Mouse (Mus musculus) neural tube, embryonic 14.5 days (tissue): ENCODE data around the gene Hbp1. TPM values are rescaled to one million over a fixed set of nuclear protein-coding genes. Genes with fewer than 3 reads are reported as not detected.

Source experiments
- ATAC-seq: fragments of 200-750 bp; cut with Nextera tagmentation; 2 replicates; pipeline ENCODE4 v1.8.0; 2017; ENCODE audit warnings: low read depth, mild to moderate bottlenecking, moderate TSS enrichment, moderate library complexity
- H3K27ac ChIP-seq: fragments of 300-500 bp; sonication (generic); 2 replicates; pipeline ENCODE4 v1.5.1; 2014; ENCODE audit warnings: low read depth, mild to moderate bottlenecking, control low read depth, low read length, moderate library complexity, mixed read lengths
- H3K27me3 ChIP-seq: fragments of 300-500 bp; sonication (generic); 2 replicates; pipeline ENCODE4 v1.6.1; 2014; ENCODE audit warnings: low read length; ENCODE audit not compliant: control insufficient read depth, insufficient read depth
- H3K36me3 ChIP-seq: fragments of 300-500 bp; sonication (generic); 2 replicates; pipeline ENCODE4 v1.6.1; 2014; ENCODE audit warnings: low read length, mixed read lengths; ENCODE audit not compliant: control insufficient read depth, insufficient read depth
- H3K4me1 ChIP-seq: fragments of 300-500 bp; sonication (generic); 2 replicates; pipeline ENCODE4 v1.6.1; 2014; ENCODE audit warnings: low read length; ENCODE audit not compliant: control insufficient read depth, insufficient read depth
- H3K4me2 ChIP-seq: fragments of 300-500 bp; sonication (generic); 2 replicates; pipeline ENCODE4 v1.6.1; 2014; ENCODE audit warnings: mild to moderate bottlenecking, low read depth, low read length, control low read depth
- H3K4me3 ChIP-seq: fragments of 300-500 bp; sonication (generic); 2 replicates; pipeline ENCODE4 v1.5.1; 2014; ENCODE audit warnings: low read depth, low read length, control low read depth, mixed read lengths
- H3K9ac ChIP-seq: fragments of 300-500 bp; sonication (generic); replicated peaks from 2 replicates; pipeline ENCODE4 v1.6.1; 2014; ENCODE audit warnings: low read depth, mild to moderate bottlenecking, control low read depth, low read length, mixed read lengths
- H3K9me3 ChIP-seq: fragments of 300-500 bp; sonication (generic); 2 replicates; pipeline ENCODE4 v1.6.1; 2016; ENCODE audit warnings: low read length; ENCODE audit not compliant: control insufficient read depth
- WGBS: fragments of 180-500 bp; shearing (Covaris S2); extraction: QIAGEN DNeasy Blood & Tissue Kit; methylation state at CpG from one replicate; pipeline ENCODE4 v1.1.7; 2014; 5-methylcytosine and 5-hydroxymethylcytosine counted together
- polyA plus RNA-seq: library from polyadenylated mRNA; unstranded; fragments of >200 nt; fragmentation: Nextera tagmentation; extraction: Ambion mirVana; gene quantifications from 2 replicates; pipeline ENCODE4 v1.2.1, GENCODE M21; 2014

The Hbp1 gene
- polyA plus RNA-seq, 1 experiment from 2014 or later, result 47.4 TPM

DNA sequence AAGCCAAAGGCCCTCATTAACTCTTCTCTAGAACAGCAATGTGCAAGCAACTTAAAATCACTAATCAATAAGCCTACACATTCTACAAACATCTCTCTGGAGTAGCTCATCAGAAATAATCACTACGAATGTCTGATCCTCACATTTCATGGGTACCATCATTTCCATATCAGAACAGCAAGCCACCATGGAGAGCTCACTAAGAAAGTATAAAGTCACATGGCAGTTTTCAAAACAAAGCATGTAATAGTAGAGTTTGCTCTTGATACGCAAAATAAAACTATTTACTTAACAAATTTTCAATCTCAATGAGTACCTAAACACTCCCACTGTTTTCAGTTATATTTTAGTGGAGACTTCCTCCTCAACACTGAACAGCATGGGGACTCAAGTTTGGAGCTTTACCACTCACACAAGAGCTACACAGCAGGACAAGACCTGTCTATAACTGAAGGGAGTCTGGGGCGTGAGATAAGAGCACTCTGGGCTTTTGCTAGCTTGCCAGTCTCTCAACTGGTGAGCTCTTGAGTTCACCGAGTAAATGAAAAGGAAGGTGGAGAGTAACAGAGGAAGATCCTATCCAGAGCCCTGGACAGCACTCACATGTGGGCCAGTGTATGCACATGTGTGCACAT is 7.2 kb downstream of the Hbp1 start:
- no peak for ATAC-seq
- Histone ChIP-seq H3K27ac (no peak overlapping the region), H3K4me1 (no peaks in the 10 kb centered on the region), H3K9ac (no peak overlapping the region), H3K4me3 (no peak overlapping the region), H3K36me3 (peaks cover 10% of the 10 kb centered on the region), H3K27me3 (no peaks in the 10 kb centered on the region), H3K9me3 (no peaks in the 10 kb centered on the region), H3K4me2 (no peak overlapping the region)
- 94% methylated on average over 4 of the region's 4 CpGs for WGBS

DNA sequence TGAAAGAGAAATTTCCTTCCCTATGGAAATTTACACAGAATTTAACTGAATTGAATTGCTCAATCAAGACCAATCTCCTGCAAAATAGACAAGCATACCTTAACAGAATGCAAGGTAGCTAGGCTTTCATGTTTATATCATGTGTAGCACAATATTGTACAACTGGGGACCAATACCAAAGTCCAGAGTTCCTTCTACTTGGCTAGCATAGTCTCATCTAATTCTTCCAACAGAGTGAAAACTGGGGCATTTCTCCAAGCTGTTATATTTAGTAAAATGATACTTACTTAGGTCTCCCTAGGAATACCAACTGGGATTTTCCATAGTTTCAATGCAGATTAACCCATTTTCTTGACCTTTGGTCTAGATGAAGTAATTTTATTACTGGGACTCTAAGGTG is 11.3 kb downstream of the Hbp1 start:
- no peaks in the 10 kb centered on the region for H3K4me1 ChIP-seq
- H3K36me3 ChIP-seq, result peaks cover 25% of the 10 kb centered on the region

DNA sequence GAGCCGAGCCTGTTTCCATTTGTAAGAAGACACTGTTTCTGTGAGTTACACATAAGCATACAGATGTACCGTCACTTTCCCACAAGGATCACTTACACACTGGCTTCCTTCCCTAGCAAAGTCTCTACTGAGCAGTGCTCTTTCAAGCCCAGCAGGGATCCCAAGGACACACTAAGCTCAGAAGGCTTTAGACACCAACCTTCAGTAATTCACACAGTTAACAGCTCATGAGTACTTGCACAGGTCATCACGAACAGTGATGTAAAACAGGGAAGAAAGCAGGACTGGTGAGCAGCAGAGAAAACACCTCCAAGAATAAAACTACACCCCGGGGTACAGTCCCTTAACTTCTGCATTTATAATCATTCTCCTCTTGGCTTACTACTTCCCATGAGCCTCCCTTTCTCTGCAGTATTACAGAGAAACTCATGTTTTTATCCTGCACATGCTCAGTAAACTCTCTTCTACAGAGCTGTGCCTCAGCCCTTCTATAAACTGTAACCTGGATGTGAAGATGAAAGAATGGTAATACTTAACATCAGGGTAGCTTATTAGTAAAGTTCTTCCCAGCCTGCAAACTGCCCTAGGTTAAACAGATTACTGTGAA is 11.8 kb downstream of the Hbp1 start:
- no peak for ATAC-seq
- no peaks in the 10 kb centered on the region for H3K4me1 ChIP-seq

More for the DNA sequence above, 11.3 kb downstream of the Hbp1 start:
- H3K4me2 ChIP-seq, result no peak overlapping the region
- no peak overlapping the region for H3K27ac ChIP-seq
- no peak for ATAC-seq
- no peaks in the 10 kb centered on the region for H3K27me3 ChIP-seq
- no peak overlapping the region for H3K9ac ChIP-seq
- H3K9me3 ChIP-seq, result no peaks in the 10 kb centered on the region
- no peak overlapping the region for H3K4me3 ChIP-seq

DNA sequence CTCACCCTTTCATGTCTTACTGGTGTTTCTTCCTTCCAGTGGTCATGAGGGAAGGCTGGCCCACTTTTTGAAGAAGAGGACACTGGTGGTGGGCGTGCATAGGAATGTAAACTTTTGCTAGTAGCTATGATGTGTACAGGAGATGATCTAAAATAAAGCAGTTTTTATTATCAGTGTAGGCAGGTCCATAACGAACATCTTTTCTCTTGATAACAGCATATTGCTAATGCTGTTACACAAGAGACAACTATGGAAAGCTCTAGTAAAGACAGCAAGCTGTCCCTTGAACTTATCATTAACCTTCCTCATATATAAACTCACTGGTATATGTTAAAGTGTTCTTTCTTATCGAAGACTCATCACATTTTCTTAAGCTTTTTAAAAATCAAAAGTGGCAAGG is 12.7 kb downstream of the Hbp1 start:
- peaks cover 29% of the 10 kb centered on the region for H3K36me3 ChIP-seq
- WGBS, result 98% methylated on average over 3 of the region's 3 CpGs
- H3K27ac ChIP-seq, result no peak overlapping the region
- no peaks in the 10 kb centered on the region for H3K27me3 ChIP-seq
- no peak overlapping the region for H3K4me3 ChIP-seq
- no peak overlapping the region for H3K4me2 ChIP-seq
- H3K4me1 ChIP-seq, result no peaks in the 10 kb centered on the region
- no peak for ATAC-seq
- no peak overlapping the region for H3K9ac ChIP-seq
- H3K9me3 ChIP-seq, result no peaks in the 10 kb centered on the region

More for the DNA sequence above, 11.8 kb downstream of the Hbp1 start:
- Histone ChIP-seq H3K4me3 (no peak overlapping the region), H3K9ac (no peak overlapping the region), H3K4me2 (no peak overlapping the region), H3K27me3 (no peaks in the 10 kb centered on the region), H3K27ac (no peak overlapping the region), H3K9me3 (no peaks in the 10 kb centered on the region), H3K36me3 (peaks cover 25% of the 10 kb centered on the region)
- WGBS, result 88% methylated on average over 4 of the region's 4 CpGs

DNA sequence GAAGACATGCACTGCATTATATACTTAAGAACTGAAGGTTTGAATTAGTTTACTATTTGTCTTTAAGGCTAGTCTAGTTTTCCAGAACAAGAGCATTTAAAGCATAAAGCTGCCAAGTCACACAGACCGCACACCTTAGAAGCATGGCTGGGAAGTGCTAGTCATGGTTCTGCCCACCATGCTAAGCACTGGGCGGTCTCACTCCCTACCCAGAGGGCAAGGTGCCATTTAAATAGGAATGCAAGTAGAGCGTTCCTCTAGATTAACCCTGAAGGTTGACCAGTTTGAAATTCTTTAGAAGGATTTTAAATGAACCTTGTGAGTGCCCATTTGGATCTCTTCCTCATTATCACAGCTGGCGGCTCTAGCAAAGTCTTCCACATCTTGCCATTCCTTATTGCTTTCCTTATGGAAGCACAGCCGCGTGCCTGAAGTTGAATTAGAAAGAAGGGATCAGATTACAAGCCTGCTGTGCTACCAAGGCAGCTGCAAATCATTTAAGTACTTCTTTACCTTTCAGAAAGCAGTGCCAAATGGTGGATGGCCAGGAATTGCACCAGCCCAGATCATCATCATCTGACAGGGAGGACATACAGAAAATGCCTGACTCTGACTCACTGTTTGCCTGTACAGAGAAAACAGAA is 13.6 kb downstream of the Hbp1 start:
- Histone ChIP-seq H3K4me2 (no peak overlapping the region), H3K4me3 (no peak overlapping the region), H3K27me3 (no peaks in the 10 kb centered on the region), H3K4me1 (no peaks in the 10 kb centered on the region), H3K36me3 (peaks cover 37% of the 10 kb centered on the region), H3K9ac (no peak overlapping the region), H3K27ac (no peak overlapping the region), H3K9me3 (no peaks in the 10 kb centered on the region)
- WGBS, result 46% methylated on average over 6 of the region's 6 CpGs
- no peak for ATAC-seq

DNA sequence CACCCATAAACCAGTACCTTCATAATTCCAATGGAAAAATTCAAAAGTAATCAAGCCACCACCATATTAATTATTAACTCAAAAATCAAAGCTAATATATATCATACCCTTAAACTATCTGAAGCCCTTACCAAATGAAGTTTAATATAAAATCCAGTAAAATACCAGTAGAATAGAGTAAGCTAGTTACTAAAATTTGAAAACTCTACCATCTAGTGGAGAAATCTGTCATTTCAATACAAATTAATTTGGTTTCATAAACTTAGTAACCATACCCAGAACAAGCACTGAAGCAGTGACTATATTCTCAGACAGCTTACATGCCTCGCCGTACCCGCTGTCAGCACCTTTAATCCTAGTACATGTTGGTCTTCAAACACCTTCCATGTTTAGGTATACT is 18.5 kb downstream of the Hbp1 start:
- Histone ChIP-seq H3K9ac (no peak overlapping the region), H3K4me1 (no peaks in the 10 kb centered on the region), H3K9me3 (no peaks in the 10 kb centered on the region), H3K4me3 (no peak overlapping the region), H3K4me2 (no peak overlapping the region), H3K36me3 (peaks cover 47% of the 10 kb centered on the region), H3K27me3 (no peaks in the 10 kb centered on the region), H3K27ac (no peak overlapping the region)
- ATAC-seq, result no peak; the same call in 1 of the 2 replicates
- WGBS, result 96% methylated on average over 3 of the region's 3 CpGs

DNA sequence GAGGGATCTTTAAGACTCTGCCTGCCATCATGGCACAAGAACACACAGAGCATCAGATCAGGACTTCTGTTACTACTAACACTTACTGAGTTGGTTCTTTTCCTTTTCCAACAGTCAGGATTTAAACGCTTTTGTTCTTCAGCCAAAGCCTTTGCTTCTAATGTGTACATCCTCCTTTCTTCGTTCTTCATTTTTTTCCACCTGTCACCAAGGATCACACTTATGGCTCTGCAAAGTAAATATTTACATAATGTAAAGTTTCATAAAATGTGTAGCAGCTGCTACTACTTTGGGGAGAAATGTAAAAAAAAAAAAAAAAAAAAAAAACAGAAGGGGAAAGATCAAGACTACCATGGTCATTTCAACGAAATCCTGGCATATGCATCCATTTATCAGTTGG is 21.8 kb downstream of the Hbp1 start:
- no peak overlapping the region for H3K4me3 ChIP-seq
- no peaks in the 10 kb centered on the region for H3K9me3 ChIP-seq
- H3K4me1 ChIP-seq, result no peaks in the 10 kb centered on the region
- H3K4me2 ChIP-seq, result no peak overlapping the region
- H3K9ac ChIP-seq, result no peak overlapping the region
- H3K36me3 ChIP-seq, result peaks cover 50% of the 10 kb centered on the region
- H3K27me3 ChIP-seq, result no peaks in the 10 kb centered on the region
- ATAC-seq, result no peak
- no peak overlapping the region for H3K27ac ChIP-seq
- WGBS, result 94% methylated on average over 3 of the region's 3 CpGs

DNA sequence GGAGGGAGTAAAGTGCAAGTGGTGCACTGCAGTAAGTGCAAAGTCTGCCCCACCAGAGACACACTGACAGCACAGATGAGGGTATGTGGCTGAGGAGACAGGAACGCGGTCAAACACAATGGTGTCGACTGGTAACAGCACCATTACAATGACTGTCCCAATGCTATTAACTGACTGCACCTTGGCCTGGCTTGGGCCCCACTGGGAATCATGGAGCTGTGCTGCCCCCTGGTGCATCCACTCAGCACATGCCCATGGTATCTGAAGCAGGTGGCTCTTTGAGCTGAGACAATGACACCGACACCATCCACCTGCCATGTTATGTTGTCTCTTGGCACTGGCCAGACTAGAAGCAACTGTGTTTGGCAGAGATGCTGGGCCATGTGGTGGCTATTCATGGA is 23.7 kb downstream of the Hbp1 start:
- peaks cover 38% of the 10 kb centered on the region for H3K36me3 ChIP-seq
- H3K4me1 ChIP-seq, result no peaks in the 10 kb centered on the region
- no peaks in the 10 kb centered on the region for H3K27me3 ChIP-seq
- H3K4me3 ChIP-seq, result no peak overlapping the region
- H3K9me3 ChIP-seq, result no peaks in the 10 kb centered on the region
- ATAC-seq, result peak; percentile 92
- H3K9ac ChIP-seq, result no peak overlapping the region
- 28% methylated on average over 4 of the region's 4 CpGs for WGBS
- H3K4me2 ChIP-seq, result no peak overlapping the region
- H3K27ac ChIP-seq, result no peak overlapping the region

DNA sequence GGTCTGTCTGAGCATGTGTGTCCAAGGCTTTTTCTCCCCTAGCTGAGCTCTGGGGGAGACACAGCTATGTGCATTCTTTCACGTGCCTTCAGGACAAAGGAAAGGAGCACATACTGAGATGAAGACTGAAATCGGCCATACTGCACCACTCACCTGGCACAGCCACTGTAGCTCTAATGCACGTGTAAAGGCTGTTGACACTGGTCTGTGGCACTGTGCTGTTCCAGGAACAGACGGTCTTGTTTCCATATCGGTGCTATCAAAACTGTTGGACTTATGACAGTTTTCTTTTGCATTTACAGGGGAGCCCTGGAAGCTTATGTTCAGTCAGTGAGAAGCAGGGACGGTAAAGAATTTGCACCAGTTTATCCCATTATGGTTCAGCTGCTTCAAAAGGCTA is 25.0 kb downstream of the Hbp1 start:
- H3K36me3 ChIP-seq, result peaks cover 27% of the 10 kb centered on the region
- 91% methylated on average over 6 of the region's 6 CpGs for WGBS

More for the DNA sequence above, 25.0 kb downstream of the Hbp1 start:
- Histone ChIP-seq H3K4me2 (no peak overlapping the region), H3K27me3 (no peaks in the 10 kb centered on the region), H3K4me1 (no peaks in the 10 kb centered on the region), H3K27ac (no peak overlapping the region), H3K4me3 (no peak overlapping the region), H3K9ac (no peak overlapping the region), H3K9me3 (no peaks in the 10 kb centered on the region)
- no peak for ATAC-seq
